Mouse (Mus musculus): ENCODE measurements around the gene Sftpa1.

DNA sequence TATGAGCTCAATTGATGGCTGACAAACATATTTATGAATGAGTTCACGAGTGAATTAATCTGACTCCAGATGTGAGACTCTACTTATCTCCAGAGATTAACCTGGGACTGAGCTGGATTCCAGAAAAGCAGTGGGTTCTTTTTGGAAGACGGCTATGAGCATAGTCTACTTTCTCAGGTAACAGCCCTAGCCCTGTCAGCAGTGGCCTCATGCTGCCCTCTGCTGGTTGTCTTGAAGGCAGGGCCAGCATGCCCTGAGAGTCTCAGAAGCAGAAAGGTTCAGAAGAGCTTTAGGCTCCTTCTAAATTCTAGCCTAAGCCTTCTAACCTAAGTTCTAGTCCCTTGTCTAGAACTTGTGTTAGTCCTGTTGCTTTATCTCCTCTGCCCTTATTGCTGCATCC lies 31.1 kb downstream of the Sftpa1 start:
- TF ChIP-seq POLR2A (IDR thresholded peaks at IDR 0.05; ENCODE audit: insufficient read depth, low read depth, low read length) (no peak), CTCF (IDR thresholded peaks at IDR 0.05) (peak; percentile 77), EP300 (IDR thresholded peaks at IDR 0.05; ENCODE audit: insufficient read depth, low read depth, low read length) (0 out of 2 replicates have a peak, but pooled peaks have one; percentile 19)

Measured in heart, adult 2 months (tissue).